Mouse (Mus musculus): ENCODE results near the gene Mpp4. TPM values are rescaled to one million over a fixed set of nuclear protein-coding genes. Genes with fewer than 3 reads are reported as not detected.

The Mpp4 gene
- polyA plus RNA-seq (2016; fragmentation: Nextera tagmentation; extraction: Ambion mirVana): 0.42 and 0.46 TPM in 2 replicates

GRCm38 (mm10) chr1:59163030-59163461, at the start of gene Mpp4:
Mpp4 (minus strand) TSS chr1:59163389.
- Histone ChIP-seq H3K27ac (no peak within 1 kb of the TSS), H3K9ac (no peak within 1 kb of the TSS), H3K36me3 (peaks cover 49% of the 10 kb centered on the region), H3K4me1 (no peaks in the 10 kb centered on the region), H3K4me2 (replicated peaks) (no peak within 1 kb of the TSS), H3K4me3 (no peak within 1 kb of the TSS), H3K9me3 (no peaks in the 10 kb centered on the region), H3K27me3 (replicated peaks) (no peaks in the 10 kb centered on the region)
- ATAC-seq (ENCODE audit: low FRiP score, low read depth): no peak
- 65% methylated on average over 12 of the region's 12 CpGs for WGBS

- H3K36me3 ChIP-seq: peaks cover 28% of the 10 kb centered on the region
- no peak overlapping the region for H3K4me2 ChIP-seq (replicated peaks)
- H3K4me1 ChIP-seq: no peaks in the 10 kb centered on the region
- no peak overlapping the region for H3K9ac ChIP-seq
- 83% methylated on average over 1 of the region's 1 CpGs for WGBS
- H3K9me3 ChIP-seq: no peaks in the 10 kb centered on the region
- no peak overlapping the region for H3K4me3 ChIP-seq
- H3K27ac ChIP-seq: no peak overlapping the region
- no peak for ATAC-seq (ENCODE audit: low FRiP score, low read depth)
- H3K27me3 ChIP-seq (replicated peaks): no peaks in the 10 kb centered on the region
Measured at GRCm38 (mm10) chr1:59212951-59213350, 49.8 kb upstream of the Mpp4 start.

GRCm38 (mm10) chr1:59212076-59212779, 49.0 kb upstream of the Mpp4 start:
- Histone ChIP-seq H3K4me2 (replicated peaks) (no peak overlapping the region), H3K36me3 (peaks cover 28% of the 10 kb centered on the region), H3K9ac (no peak overlapping the region), H3K27me3 (replicated peaks) (no peaks in the 10 kb centered on the region), H3K27ac (no peak overlapping the region), H3K4me3 (no peak overlapping the region), H3K9me3 (no peaks in the 10 kb centered on the region), H3K4me1 (no peaks in the 10 kb centered on the region)
- no peak for ATAC-seq (ENCODE audit: low FRiP score, low read depth)
- 70% methylated on average over 5 of the region's 5 CpGs for WGBS

DNA sequence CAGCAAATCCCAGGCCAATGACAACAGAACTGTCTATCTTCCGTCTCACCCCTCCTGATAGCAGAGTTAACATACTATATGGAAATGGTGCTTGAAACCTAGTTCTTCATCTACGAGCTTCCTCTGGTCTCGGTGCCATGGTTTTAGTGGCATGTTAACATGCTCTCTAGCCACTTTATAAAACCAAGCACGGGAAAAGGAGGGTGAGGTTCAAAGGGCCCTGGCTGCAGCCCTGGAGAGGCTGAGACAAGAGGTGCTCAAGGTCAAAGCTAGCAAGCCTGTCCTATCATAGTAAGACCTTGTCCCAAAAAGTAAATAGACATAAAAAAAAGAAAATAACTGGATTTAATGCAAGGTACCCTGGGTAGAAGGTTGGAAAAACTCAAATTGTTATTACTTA, 48.5 kb upstream of the Mpp4 start:
- Histone ChIP-seq H3K9me3 (no peaks in the 10 kb centered on the region), H3K36me3 (peaks cover 28% of the 10 kb centered on the region), H3K4me3 (no peak overlapping the region), H3K4me1 (no peaks in the 10 kb centered on the region), H3K4me2 (replicated peaks) (no peak overlapping the region), H3K27ac (no peak overlapping the region), H3K9ac (no peak overlapping the region), H3K27me3 (replicated peaks) (no peaks in the 10 kb centered on the region)
- 83% methylated on average over 4 of the region's 4 CpGs for WGBS
- ATAC-seq (ENCODE audit: low FRiP score, low read depth): no peak

- Histone ChIP-seq H3K36me3 (peaks cover 19% of the 10 kb centered on the region), H3K9ac (no peak overlapping the region), H3K27me3 (replicated peaks) (no peaks in the 10 kb centered on the region), H3K4me3 (no peak overlapping the region), H3K4me2 (replicated peaks) (no peak overlapping the region), H3K27ac (no peak overlapping the region), H3K4me1 (no peaks in the 10 kb centered on the region), H3K9me3 (no peaks in the 10 kb centered on the region)
- no peak for ATAC-seq (ENCODE audit: low FRiP score, low read depth)
- WGBS: 91% methylated on average over 1 of the region's 1 CpGs
Measured at GRCm38 (mm10) chr1:59208331-59208730, 45.1 kb upstream of the Mpp4 start.

DNA sequence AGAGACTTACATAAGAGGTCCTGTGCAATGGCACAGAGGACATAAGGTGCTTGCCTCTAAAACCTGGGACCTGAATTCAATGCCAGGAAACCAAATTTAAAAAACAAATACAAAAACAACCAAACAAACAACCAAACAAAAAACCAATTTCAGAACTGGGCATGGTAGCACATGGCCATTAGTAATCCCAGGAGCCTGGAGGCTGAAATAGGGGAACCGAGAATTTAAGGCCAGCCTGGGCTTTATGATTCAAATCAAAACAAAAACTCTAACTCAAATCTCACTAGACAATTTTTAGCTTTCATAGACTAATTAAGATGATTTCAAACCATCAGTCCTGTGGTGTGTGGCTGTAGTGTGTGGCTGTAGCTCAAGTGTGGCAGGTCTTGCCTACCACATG, 41.3 kb upstream of the Mpp4 start:
- peaks cover 26% of the 10 kb centered on the region for H3K36me3 ChIP-seq
- ATAC-seq (ENCODE audit: low FRiP score, low read depth): no peak
- 86% methylated on average over 1 of the region's 1 CpGs for WGBS
- H3K4me3 ChIP-seq: no peak overlapping the region
- no peak overlapping the region for H3K4me2 ChIP-seq (replicated peaks)
- no peaks in the 10 kb centered on the region for H3K27me3 ChIP-seq (replicated peaks)
- H3K9me3 ChIP-seq: no peaks in the 10 kb centered on the region
- no peak overlapping the region for H3K27ac ChIP-seq
- H3K9ac ChIP-seq: no peak overlapping the region
- H3K4me1 ChIP-seq: no peaks in the 10 kb centered on the region

- Histone ChIP-seq H3K27ac (no peak overlapping the region), H3K9me3 (no peaks in the 10 kb centered on the region), H3K9ac (no peak overlapping the region), H3K4me2 (replicated peaks) (no peak overlapping the region), H3K27me3 (replicated peaks) (no peaks in the 10 kb centered on the region), H3K4me3 (no peak overlapping the region), H3K4me1 (no peaks in the 10 kb centered on the region), H3K36me3 (peaks cover 25% of the 10 kb centered on the region)
- 82% methylated on average over 10 of the region's 10 CpGs for WGBS
- ATAC-seq (ENCODE audit: low FRiP score, low read depth): no peak
Measured at GRCm38 (mm10) chr1:59202367-59202766, 39.2 kb upstream of the Mpp4 start.

DNA sequence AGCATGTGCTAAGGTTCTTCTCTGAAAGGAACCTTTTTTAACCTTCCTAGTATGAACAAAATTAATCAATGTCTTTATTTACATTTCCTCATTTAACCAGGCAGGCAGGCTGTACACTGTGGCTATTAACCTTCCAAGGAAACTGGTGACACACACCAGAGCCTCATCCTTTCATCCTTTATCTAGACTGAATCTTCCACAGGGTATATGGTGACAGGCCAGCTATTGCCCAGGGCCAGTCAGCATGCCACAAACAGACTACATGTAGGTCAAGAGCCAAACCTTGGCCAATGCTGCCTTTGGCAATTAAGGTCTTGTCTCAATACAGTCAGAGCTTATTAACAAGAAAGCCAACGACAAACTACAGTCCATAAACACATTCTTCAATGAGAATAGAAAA, 38.4 kb upstream of the Mpp4 start:
- WGBS: 79% methylated on average over 1 of the region's 1 CpGs
- no peak overlapping the region for H3K4me3 ChIP-seq

GRCm38 (mm10) chr1:59200960-59201359, 37.8 kb upstream of the Mpp4 start:
- H3K4me3 ChIP-seq: no peak overlapping the region
- no peak overlapping the region for H3K27ac ChIP-seq
- H3K27me3 ChIP-seq (replicated peaks): no peaks in the 10 kb centered on the region
- no peak overlapping the region for H3K9ac ChIP-seq
- ATAC-seq (ENCODE audit: low FRiP score, low read depth): no peak
- H3K36me3 ChIP-seq: peaks cover 28% of the 10 kb centered on the region
- H3K4me1 ChIP-seq: no peaks in the 10 kb centered on the region
- no peaks in the 10 kb centered on the region for H3K9me3 ChIP-seq
- no peak overlapping the region for H3K4me2 ChIP-seq (replicated peaks)
- 85% methylated on average over 5 of the region's 5 CpGs for WGBS

More for the DNA sequence above, 38.4 kb upstream of the Mpp4 start:
- Histone ChIP-seq H3K9me3 (no peaks in the 10 kb centered on the region), H3K27ac (no peak overlapping the region), H3K36me3 (peaks cover 25% of the 10 kb centered on the region), H3K4me1 (no peaks in the 10 kb centered on the region), H3K9ac (no peak overlapping the region), H3K27me3 (replicated peaks) (no peaks in the 10 kb centered on the region), H3K4me2 (replicated peaks) (no peak overlapping the region)
- no peak for ATAC-seq (ENCODE audit: low FRiP score, low read depth)

DNA sequence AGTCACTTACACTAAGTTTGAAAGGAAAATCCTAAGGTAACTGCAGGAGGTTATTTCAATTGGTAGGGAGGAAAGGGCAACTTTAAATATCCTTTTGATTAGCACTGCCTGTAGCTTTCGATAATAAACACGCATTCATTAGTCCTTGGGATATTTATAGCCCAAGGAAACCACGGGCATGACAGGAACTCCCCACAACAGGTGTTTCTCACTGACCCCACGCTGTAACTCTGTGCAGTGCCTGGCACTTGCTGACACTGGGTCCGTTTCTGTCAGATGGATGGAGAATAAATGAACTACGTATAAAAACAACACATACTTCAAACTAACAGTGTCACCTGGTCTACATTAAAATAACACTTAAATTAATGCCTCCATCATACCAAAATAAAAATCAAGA, 31.8 kb upstream of the Mpp4 start:
- no peak overlapping the region for H3K4me3 ChIP-seq
- no peak overlapping the region for H3K9ac ChIP-seq
- no peak overlapping the region for H3K27ac ChIP-seq
- H3K4me2 ChIP-seq (replicated peaks): no peak overlapping the region
- no peaks in the 10 kb centered on the region for H3K4me1 ChIP-seq
- H3K27me3 ChIP-seq (replicated peaks): no peaks in the 10 kb centered on the region
- H3K36me3 ChIP-seq: peaks cover 29% of the 10 kb centered on the region
- no peaks in the 10 kb centered on the region for H3K9me3 ChIP-seq
- 62% methylated on average over 6 of the region's 6 CpGs for WGBS
- ATAC-seq (ENCODE audit: low FRiP score, low read depth): no peak

DNA sequence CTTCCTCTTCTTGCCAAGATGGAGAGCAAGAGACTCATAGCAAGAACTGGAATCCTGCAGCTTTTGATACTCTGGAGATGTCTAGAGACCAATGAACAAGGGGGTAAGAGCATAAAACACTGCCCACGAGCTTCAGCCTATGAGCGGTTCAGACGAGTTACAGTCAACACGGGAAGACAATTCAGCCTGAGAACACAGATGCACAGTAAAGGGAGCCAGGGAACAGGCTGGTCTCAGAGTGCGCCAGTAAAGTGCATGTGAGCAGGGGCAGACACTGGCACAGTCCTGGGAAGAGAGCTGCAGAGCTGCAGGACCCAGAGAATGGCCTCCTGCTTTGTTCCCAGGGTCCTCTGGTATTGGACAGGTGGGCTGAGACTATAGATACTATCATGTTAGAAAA, 24.6 kb upstream of the Mpp4 start:
- Histone ChIP-seq H3K9me3 (no peaks in the 10 kb centered on the region), H3K4me3 (no peak overlapping the region), H3K9ac (no peak overlapping the region), H3K4me2 (replicated peaks) (no peak overlapping the region), H3K27me3 (replicated peaks) (no peaks in the 10 kb centered on the region), H3K4me1 (no peaks in the 10 kb centered on the region), H3K27ac (no peak overlapping the region), H3K36me3 (peaks cover 21% of the 10 kb centered on the region)
- no peak for ATAC-seq (ENCODE audit: low FRiP score, low read depth)
- WGBS: 79% methylated on average over 5 of the region's 5 CpGs

GRCm38 (mm10) chr1:59186317-59186716, 23.1 kb upstream of the Mpp4 start:
- 89% methylated on average over 10 of the region's 10 CpGs for WGBS
- H3K36me3 ChIP-seq: peaks cover 24% of the 10 kb centered on the region
- H3K9me3 ChIP-seq: no peaks in the 10 kb centered on the region
- H3K4me2 ChIP-seq (replicated peaks): no peak overlapping the region
- no peaks in the 10 kb centered on the region for H3K27me3 ChIP-seq (replicated peaks)
- H3K4me3 ChIP-seq: no peak overlapping the region
- ATAC-seq (ENCODE audit: low FRiP score, low read depth): no peak
- H3K9ac ChIP-seq: no peak overlapping the region
- H3K27ac ChIP-seq: no peak overlapping the region
- no peaks in the 10 kb centered on the region for H3K4me1 ChIP-seq

GRCm38 (mm10) chr1:59185410-59185809, 22.2 kb upstream of the Mpp4 start:
- WGBS: 91% methylated on average over 9 of the region's 9 CpGs
- no peaks in the 10 kb centered on the region for H3K4me1 ChIP-seq
- no peak for ATAC-seq (ENCODE audit: low FRiP score, low read depth)
- H3K4me2 ChIP-seq (replicated peaks): no peak overlapping the region
- H3K27me3 ChIP-seq (replicated peaks): no peaks in the 10 kb centered on the region
- no peak overlapping the region for H3K9ac ChIP-seq
- no peak overlapping the region for H3K4me3 ChIP-seq
- H3K9me3 ChIP-seq: no peaks in the 10 kb centered on the region
- H3K27ac ChIP-seq: no peak overlapping the region
- H3K36me3 ChIP-seq: peaks cover 16% of the 10 kb centered on the region
